Mouse (Mus musculus) liver, embryonic 14.5 days (tissue): ENCODE data around the gene Vmn2r68. TPM values are rescaled to one million over a fixed set of nuclear protein-coding genes. Genes with fewer than 3 reads are reported as not detected.

Source experiments
- ATAC-seq: fragments of 200-750 bp; cut with Nextera tagmentation; 2 replicates; pipeline ENCODE4 v1.8.0; 2017; ENCODE audit warnings: moderate number of reproducible peaks, mild to moderate bottlenecking, moderate library complexity; ENCODE audit not compliant: insufficient read depth
- DNase-seq, 3 experiments: peaks; one replicate each; pipeline ENCODE4 v3.0.0-alpha.2; 2012 to 2013; ENCODE audit warnings: low read depth in 3 of 3, low spot score in 3 of 3
- H3K27ac ChIP-seq: fragments of 300-500 bp; sonication (generic); 2 replicates; pipeline ENCODE4 v1.5.1; 2014; ENCODE audit warnings: moderate library complexity, mild to moderate bottlenecking, control low read depth, inconsistent platforms
- H3K27me3 ChIP-seq: fragments of 300-500 bp; sonication (generic); 2 replicates; pipeline ENCODE4 v1.6.1; 2014; ENCODE audit warnings: mild to moderate bottlenecking, low read length, moderate library complexity; ENCODE audit not compliant: control insufficient read depth, insufficient read depth
- H3K36me3 ChIP-seq: fragments of 300-500 bp; sonication (generic); replicated peaks from 2 replicates; pipeline ENCODE4 v1.6.1; 2014; ENCODE audit warnings: low read depth; ENCODE audit not compliant: control insufficient read depth, insufficient read depth
- H3K4me1 ChIP-seq, 2 experiments: fragments of 200-500 bp in 1 of 2; fragments of 300-500 bp in 1 of 2; sonication (generic) in 1 of 2; replicated peaks; 2 replicates each; pipeline ENCODE4 v1.6.1; 2012 to 2014; ENCODE audit warnings: antibody characterized with exemption in 1 of 2, inconsistent platforms in 1 of 2, low read length in 1 of 2; ENCODE audit not compliant: control insufficient read depth in 2 of 2, insufficient read depth in 2 of 2
- H3K4me2 ChIP-seq: fragments of 300-500 bp; sonication (generic); 2 replicates; pipeline ENCODE4 v1.6.1; 2014; ENCODE audit warnings: low read depth, mild to moderate bottlenecking, control low read depth, moderate library complexity
- H3K4me3 ChIP-seq, 2 experiments: fragments of 200-500 bp in 1 of 2; fragments of 300-500 bp in 1 of 2; sonication (generic) in 1 of 2; 2 replicates each; pipeline ENCODE4 v1.5.1; 2012 to 2014; ENCODE audit warnings: low read depth in 2 of 2, low read length in 2 of 2, mild to moderate bottlenecking in 2 of 2, control low read depth in 1 of 2, inconsistent platforms in 1 of 2, moderate library complexity in 1 of 2; ENCODE audit not compliant: insufficient read depth in 1 of 2
- H3K9ac ChIP-seq: fragments of 300-500 bp; sonication (generic); replicated peaks from 2 replicates; pipeline ENCODE4 v1.6.1; 2014; ENCODE audit warnings: mild to moderate bottlenecking, control low read depth, moderate library complexity
- H3K9me3 ChIP-seq: fragments of 300-500 bp; sonication (generic); 2 replicates; pipeline ENCODE4 v1.6.1; 2016; ENCODE audit warnings: low read length, mixed read lengths; ENCODE audit not compliant: control insufficient read depth
- CTCF ChIP-seq: IDR thresholded peaks from 2 replicates; pipeline ENCODE4 v1.5.1; 2016; ENCODE audit warnings: antibody characterized with exemption, low read depth, control low read depth
- EP300 ChIP-seq: IDR thresholded peaks from 2 replicates; pipeline ENCODE4 v1.6.1; 2016; ENCODE audit warnings: antibody characterized with exemption, low read depth
- polyA plus RNA-seq, 2 experiments: library from polyadenylated mRNA; depleted of rRNA in 1 of 2; stranded (reverse) in 1 of 2; unstranded in 1 of 2; fragments of >200 nt; fragmentation: Nextera tagmentation in 1 of 2; extraction: Ambion mirVana in 1 of 2; gene quantifications; 2 replicates each; pipeline versions ENCODE4 v1.2.1 to v1.2.3; 2012 to 2014

Vmn2r68 gene
- polyA plus RNA-seq (2012; rRNA removed) (not detected in 2 replicates), polyA plus RNA-seq (2014; fragmentation: Nextera tagmentation; extraction: Ambion mirVana) (not detected in 2 replicates)

DNA sequence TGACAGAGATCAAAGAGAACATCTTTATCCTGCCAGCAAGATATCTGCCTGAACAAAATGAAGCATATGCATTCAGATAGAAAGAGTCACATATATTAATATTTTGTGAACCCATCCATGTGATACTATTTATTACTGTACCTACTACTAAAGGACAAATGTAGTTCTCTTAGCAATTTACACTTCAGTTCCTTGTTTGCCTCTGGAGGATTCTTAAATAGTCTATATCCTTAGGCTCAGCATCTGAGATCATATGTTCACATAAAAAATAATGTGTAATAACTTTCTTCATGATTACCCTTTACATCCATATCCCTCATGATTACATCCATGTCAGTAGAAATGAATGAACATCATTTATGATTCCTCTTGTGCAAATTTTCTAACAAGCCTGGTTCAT lies at the start of gene Vmn2r68:
TSS of gene Vmn2r68 (minus strand) at position 101 of the 400 bp plus-strand sequence.
- no peaks in the 10 kb centered on the region for H3K36me3 ChIP-seq
- DNase-seq (no peak), ATAC-seq (no peak)
- H3K4me3 ChIP-seq = no peak within 1 kb of the TSS
- no peak within 1 kb of the TSS for H3K9ac ChIP-seq
- no peaks in the 10 kb centered on the region for H3K27me3 ChIP-seq
- H3K4me1 ChIP-seq = no peaks in the 10 kb centered on the region
- TF ChIP-seq CTCF (no peak), EP300 (no peak)
- H3K9me3 ChIP-seq = no peaks in the 10 kb centered on the region
- H3K4me2 ChIP-seq = no peak within 1 kb of the TSS
- H3K27ac ChIP-seq = no peak within 1 kb of the TSS

Other genes starting within 250 kb of the Vmn2r68 start
- gene Vmn2r66, start 225.5 kb downstream of the Vmn2r68 start, polyA plus RNA-seq (2012; rRNA removed) = not detected in 2 replicates
- gene Vmn2r66, start 225.5 kb downstream of the Vmn2r68 start, polyA plus RNA-seq (2014; fragmentation: Nextera tagmentation; extraction: Ambion mirVana) = not detected in 2 replicates
- gene Vmn2r67, start 81.8 kb downstream of the Vmn2r68 start, polyA plus RNA-seq (2012; rRNA removed) = not detected in 2 replicates
- gene Vmn2r67, start 81.8 kb downstream of the Vmn2r68 start, polyA plus RNA-seq (2014; fragmentation: Nextera tagmentation; extraction: Ambion mirVana) = not detected in 2 replicates
- not detected in 2 replicates for gene Vmn2r69, start 178.1 kb upstream of the Vmn2r68 start, polyA plus RNA-seq (2012; rRNA removed)
- gene Vmn2r69, start 178.1 kb upstream of the Vmn2r68 start, polyA plus RNA-seq (2014; fragmentation: Nextera tagmentation; extraction: Ambion mirVana) = not detected in 2 replicates